Mouse (Mus musculus) retina, adult 2 months (tissue): ENCODE results near the gene Ap3b2.

Experiments used
- DNase-seq: peaks from one replicate; pipeline ENCODE4 v3.0.0-alpha.2; 2012; ENCODE audit warnings: low read depth, low spot score

Ap3b2 gene

DNA sequence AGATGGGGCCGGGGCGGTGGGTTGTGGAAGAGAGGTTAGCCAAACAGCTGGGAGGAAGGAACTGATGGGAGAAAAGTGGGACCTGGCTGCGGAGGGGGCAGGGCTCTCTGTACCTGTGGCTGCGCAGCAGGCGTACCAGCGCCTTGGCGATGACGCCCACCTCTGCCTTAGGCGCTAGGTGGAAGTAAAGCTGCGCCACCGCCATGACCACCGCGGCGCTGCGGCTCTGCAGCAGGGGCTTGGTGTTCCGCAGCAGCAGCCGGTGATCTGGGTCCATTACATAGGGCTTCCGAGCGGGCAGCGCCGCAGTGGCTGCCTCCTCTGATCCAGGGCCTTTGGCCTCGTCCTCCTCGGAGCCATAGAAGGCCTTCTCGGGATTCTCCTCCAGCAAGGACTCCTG, 16.9 kb downstream of the Ap3b2 start:
- no peak for DNase-seq

DNA sequence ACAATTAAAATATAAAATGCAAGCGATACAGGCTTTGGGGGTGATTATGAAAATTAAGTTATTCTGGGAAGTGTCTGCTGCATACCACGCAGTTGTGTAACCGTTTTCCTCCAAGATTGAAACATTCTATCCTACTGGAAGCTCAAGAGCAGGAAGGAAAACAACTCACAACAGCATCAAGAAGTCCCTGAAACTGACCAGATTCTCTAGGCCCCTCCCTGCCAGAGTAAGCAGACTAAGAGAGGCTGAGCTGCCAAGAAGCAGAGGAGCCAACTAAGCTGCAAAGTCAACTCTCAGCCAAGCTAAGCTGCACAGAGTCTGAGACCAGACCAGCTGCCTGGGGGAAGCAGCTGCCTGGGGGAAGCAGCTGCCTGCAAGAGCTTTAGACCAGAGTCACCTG, 18.5 kb downstream of the Ap3b2 start:
- no peak for DNase-seq

DNA sequence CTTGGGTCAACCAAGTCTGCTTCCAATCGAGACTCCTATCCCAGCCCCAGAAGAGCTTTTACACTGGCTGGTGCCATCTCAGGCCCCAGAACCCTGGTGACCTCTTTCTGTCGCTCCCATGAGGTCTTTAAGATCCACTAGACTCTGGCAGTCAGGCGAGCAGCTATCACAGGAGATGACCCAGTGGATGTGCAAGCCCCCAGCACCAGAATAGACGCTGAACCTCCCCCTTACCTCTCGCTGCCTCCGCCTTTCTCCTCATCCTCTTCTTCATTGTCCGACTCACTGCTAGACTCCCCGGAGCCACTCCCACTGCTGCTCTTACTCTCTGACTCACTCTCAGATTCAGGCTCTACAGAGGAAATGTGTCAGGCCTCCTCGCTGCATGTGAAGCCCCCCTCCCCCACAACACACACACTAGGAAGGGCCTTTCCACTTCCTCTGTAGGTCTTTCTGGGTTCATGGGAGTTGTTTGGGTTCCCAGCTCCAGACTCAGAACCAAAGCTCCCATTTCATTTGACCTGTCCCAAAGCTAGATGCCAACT, 28.7 kb downstream of the Ap3b2 start:
- no peak for DNase-seq

DNA sequence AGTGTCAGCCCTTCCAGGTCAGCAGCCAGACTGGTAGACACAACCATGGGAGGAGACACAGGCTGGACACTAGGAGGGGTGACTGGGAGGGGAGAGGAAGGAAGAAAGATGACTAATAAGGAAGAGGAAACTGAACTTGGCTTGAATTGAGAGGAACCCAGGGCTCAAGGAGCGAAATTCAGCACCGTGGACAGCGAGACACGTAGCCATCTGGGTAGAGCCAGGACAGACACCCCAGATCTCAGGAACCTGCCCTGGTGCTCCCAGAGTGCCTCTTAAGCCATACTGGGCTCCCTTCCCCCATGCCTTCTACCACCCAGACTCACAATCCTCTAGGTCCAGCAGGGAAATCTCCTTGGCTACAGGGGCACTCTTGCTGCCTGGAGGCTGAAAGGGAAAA, 29.6 kb downstream of the Ap3b2 start:
- DNase-seq: no peak

DNA sequence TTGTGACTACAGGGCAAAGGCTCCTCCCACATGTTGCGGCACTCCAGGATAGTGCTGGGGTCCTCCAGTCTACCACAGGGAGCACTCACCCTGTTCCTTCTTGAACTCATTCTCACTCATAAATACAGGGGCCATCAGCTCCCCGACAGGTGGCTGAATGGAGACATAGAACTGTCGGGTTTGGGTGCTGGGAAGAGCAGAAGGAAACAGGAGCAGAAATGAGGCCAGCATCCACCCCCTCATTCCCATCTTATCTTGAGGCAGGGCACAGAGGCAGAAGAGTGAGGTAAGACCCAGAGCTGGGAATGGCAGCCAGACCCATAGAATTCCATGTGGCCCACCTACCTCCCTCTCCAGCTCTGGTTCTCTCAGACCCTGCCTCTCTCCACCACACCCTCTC, 30.9 kb downstream of the Ap3b2 start:
- DNase-seq: no peak

DNA sequence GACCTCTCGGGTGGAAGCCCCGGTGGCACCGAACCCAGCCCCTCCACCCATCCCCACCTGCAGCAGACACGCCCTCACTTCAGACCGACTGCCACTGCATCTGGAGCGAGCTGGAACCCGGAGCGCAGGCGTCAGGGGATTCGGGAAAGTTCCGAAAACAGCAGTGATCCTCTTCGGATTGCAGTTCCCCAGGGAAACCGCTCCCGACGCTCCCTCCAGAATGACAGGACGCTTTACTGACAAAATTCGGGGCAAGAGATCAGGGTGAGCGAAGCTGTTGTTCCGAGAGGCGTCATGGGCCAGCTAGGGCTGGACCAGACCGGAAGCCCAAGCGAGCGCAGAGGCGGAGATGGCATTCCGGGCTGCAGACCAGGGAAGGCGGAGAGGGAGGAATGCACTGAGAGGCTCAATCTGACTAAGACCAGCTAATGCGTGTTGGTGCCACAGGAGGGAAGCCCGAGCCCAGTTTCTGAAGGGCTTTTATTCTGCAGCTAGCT, 38.5 kb downstream of the Ap3b2 start, which contains the start of gene Cpeb1:
TSS of gene Cpeb1 (minus strand) at position 311 of the 497 bp plus-strand sequence.
- peak; percentile 48 for DNase-seq

DNA sequence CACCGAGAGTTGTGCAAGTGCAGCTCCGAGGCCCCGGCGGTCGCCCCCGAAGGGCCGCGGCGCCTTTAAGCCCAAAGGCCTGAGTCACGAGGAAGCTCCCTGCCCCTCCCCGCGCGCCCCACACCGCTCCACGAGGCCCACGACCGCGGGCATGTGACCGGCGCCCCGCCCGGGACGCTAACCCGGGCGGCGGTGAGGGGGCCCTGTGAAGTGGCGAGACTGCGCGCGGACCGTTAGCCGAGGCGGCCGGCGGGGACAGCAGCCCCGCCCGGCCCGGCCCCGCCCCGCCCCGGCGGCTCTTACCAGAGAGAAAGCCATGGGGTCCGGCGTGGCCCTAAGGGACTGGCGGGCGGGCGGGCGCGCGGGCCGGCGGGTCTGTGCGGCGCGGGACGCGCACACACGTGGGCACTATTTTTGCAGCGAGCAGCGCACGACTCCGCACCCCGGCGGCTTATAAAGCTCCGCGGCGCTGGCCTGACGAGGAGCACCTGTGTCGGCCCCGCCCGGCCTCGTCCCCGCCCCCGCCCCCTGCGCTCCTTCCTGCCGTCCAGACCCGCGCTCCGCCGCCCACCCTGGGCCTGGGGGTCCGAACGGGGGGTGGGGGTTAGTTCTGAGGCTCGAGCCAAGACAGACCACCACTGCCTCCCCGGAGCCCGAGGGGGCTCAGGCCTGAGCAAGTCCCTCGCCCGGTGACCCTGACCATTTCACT, 39.2 kb downstream of the Ap3b2 start:
- DNase-seq: no peak

DNA sequence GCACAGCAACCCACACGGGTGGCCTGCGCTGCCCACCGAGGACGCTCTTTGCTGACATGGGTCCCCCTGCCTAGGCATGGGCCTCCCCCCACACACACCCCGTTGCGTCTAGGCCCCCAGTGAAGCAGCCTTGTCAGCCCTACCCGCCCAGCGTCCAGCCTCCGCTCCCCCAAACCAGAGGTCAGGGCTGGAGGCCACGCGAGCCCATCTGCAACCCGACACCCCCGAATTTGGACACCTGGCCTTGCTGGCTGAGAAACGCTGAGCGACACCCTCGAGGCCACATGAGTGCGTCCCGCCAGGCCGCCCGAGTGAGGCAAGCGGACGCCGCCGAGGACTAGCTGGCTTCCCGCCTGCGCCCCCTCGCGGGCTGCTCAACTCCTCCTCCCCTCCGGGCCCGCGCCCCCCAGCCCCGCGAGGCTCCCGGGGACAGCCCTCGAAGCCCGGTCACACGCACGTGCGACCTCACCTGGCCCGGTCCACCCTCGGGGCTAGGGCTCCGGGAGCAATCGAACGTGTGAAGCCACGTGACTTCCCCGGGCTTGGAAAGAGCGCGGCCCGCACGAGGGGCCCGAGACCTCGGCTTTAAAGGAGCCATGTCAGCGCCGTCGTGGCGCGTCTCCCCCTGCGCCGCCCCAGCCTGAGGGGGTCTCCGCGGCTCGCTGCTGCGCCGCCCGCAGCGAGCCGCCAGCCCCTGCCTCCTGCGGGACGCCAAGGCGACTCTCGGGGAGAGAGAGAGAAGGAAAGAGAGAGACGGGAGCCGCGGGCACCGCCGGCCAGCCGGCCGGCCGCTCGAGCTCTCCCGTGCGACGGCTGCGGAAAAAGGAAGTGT, 40.1 kb downstream of the Ap3b2 start:
- no peak for DNase-seq

DNA sequence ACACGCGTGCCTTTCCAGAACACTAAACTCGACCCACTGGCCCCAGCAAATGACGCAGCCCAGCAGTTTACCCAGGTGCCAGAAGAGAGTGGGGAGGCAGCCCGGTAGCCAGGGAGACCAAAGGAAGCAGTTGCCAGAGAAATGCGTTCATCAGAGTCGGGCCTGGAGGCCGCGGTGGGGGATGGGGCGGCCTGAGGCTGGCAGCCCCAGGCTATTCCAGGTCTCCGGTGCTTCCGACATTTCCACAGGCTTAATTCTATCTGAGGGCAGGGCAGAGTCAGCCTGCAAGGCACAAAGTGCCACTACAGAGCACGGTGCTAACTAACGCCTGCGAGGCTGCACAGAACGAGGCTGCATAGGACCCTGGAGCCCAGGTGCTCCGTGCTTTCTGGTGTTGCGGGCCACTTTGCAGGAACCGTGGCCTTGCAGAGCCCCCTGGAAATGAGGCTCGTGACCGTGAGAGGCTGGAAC, 40.7 kb downstream of the Ap3b2 start:
- no peak for DNase-seq
